Mouse (Mus musculus): ENCODE results near the gene Slc22a1.

GRCm38 (mm10) chr17:12708398-12708797 is 32.8 kb upstream of the Slc22a1 start:
- no peak for TF ChIP-seq EP300 (optimal IDR thresholded peaks at IDR 0.05)
- TF ChIP-seq CTCF (IDR thresholded peaks at IDR 0.05; ENCODE audit: low read depth) = no peak

Measured in stomach, postnatal 0 days (tissue).